Mouse (Mus musculus) ovary, adult 10 weeks (tissue): Measurements from ENCODE around the gene Zfp811. TPM values are rescaled to one million over a fixed set of nuclear protein-coding genes. Genes with fewer than 3 reads are reported as not detected.

Experiments
- polyA plus RNA-seq: library from polyadenylated mRNA; stranded (reverse); fragments of 350-450 nt; fragmentation: Illumina TruSeq; extraction: RNeasy Lipid Tissue Mini Kit (QIAGEN cat#74804); gene quantifications from one replicate; pipeline ENCODE4 v1.2.3, GENCODE M21; 2014

Gene Zfp811
- 3.5 TPM for polyA plus RNA-seq

GRCm38 (mm10) chr17:32809544-32810374 lies at the start of gene Zfp811:
Zfp811 (minus strand) TSS chr17:32809931.

DNA sequence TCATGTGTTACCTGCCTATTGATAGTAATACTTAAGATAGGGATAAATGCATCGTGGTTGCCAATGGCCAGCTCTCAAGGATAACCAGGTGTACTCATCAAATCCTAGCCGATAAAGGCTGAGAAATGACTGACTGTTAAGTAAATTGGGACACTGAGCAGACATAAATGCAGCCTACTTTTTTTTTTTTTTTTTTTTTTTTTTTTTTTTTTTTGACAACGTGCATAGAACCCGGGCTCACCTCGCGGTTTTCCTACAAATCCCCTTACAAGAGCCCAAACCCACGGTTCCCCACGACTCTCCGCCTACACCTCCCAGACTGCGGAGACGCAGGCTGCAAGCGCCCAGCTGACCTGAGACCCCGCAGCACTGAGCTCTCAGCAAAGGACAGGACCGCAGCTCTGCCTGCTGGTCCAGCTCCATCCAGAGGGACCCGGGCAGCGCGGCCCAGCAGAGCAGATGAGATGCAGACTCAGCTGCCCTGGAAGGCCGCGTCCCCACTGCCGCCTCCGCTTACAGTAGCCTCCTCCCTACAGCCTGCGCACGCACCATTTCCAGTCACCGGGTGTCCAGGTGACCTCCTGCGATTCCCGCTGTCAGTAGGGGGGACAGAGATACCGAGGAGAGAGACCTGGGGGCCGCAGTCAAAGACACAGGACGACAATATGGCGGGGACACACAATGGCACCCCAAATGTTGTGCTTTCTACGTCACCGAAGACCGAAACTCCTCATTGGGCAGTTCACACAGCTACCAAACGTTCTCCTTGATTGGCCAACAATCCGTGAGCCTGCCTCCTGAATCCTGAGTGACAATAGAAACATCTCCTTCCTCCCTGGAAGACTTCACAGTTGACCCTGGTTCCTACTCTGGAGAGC lies 20.0 kb upstream of the Zfp811 start, which contains the start of gene Zfp799:
TSS of gene Zfp799 (minus strand) at position 722 of the 878 bp plus-strand sequence.

DNA sequence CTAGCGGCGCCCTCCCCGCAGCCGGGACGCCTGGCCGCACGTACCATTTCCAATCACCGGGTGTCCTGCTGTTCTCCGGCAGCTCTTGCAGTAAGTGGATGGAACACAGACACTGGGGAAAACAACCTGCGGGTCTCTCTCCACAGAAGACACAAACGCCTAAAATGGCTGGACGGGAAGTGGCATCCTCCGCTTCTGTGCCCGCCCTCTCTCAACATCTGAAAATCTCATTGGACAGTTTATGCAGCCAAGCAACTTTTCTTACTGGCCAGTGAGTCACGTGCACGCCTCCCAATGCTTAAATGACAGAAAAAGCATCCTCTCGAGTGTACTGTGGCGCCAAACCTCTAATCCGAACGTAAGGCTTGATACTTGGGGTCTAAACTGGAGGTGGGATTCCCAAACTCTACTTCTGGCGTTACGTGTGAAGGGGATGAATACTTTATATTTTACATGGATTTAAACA lies 21.6 kb downstream of the Zfp811 start, which contains the start of gene Zfp871:
TSS of gene Zfp871 (minus strand) at position 194 of the 466 bp plus-strand sequence.

Other genes with a start within 250 kb of the Zfp811 start
- gene Cyp4f37, start 188.6 kb downstream of the Zfp811 start, polyA plus RNA-seq = not detected
- not detected for gene Cyp4f40, start 151.0 kb downstream of the Zfp811 start, polyA plus RNA-seq
- 0.29 TPM for gene Cyp4f15, start 124.3 kb downstream of the Zfp811 start, polyA plus RNA-seq
- gene Zfp871, start 21.6 kb downstream of the Zfp811 start, polyA plus RNA-seq = 114 TPM
- 31.1 TPM for gene Zfp799, start 20.3 kb upstream of the Zfp811 start, polyA plus RNA-seq
- gene Zfp870, start 81.7 kb upstream of the Zfp811 start, polyA plus RNA-seq = 18.5 TPM
- 1.5 TPM for gene Cyp4f14, start 107.4 kb upstream of the Zfp811 start, polyA plus RNA-seq
- 3.3 TPM for gene Cyp4f13, start 137.5 kb upstream of the Zfp811 start, polyA plus RNA-seq
- 23.6 TPM for gene Zfp472, start 155.9 kb upstream of the Zfp811 start, polyA plus RNA-seq
- gene Zfp952, start 183.2 kb upstream of the Zfp811 start, polyA plus RNA-seq = 28.4 TPM
- 42.5 TPM for gene Zfp763, start 223.5 kb upstream of the Zfp811 start, polyA plus RNA-seq